Mouse (Mus musculus) cerebellum, postnatal 14 days (tissue): ENCODE measurements around the gene Hpn.

ENCODE experiments used
- DNase-seq, 2 experiments: peaks; one replicate each; pipeline ENCODE4 v3.0.0; 2021; ENCODE audit warnings: mixed read lengths in 2 of 2

Gene Hpn

DNA sequence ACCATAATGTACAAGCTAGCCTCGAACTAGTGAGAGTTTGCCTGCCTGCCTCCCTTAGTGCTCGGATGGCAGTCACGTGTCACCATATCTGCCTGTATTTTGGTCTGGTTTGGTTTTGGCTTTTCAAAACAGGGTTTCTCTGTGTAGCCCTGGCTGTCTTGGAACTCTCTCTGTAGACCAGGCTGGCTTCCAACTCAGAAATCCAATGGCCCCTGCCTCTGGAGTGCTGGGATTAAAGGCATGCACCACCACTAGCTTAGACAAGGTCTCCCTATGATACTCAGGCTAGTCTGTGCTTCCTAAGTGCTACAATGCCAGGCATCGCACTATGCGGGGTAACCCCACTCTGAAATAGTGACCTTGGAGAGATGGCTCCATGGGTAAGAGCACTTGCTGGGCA lies 5.3 kb downstream of the Hpn start:
- DNase-seq = no peak

DNA sequence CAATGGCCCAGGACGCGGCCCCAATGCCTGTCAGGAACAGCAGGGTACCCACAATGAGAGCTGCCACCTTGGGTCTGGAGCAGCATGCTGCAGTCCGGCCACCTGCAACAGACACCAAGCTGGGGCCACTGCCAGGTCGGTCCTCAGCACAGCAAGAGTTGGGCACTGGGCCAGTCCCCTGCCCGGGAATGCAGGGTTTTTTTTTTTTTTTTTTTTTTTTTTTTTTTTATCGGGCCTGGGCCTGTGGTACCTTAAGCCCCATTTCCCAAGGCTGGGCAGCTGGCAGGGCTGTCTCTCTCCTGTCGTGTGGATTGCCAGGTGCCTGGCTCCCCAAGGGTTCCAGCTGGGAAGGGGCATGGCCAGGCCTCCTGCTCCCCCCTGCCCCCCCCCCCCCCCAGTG lies 6.0 kb downstream of the Hpn start:
- peak; percentile 62 to 73 for DNase-seq

DNA sequence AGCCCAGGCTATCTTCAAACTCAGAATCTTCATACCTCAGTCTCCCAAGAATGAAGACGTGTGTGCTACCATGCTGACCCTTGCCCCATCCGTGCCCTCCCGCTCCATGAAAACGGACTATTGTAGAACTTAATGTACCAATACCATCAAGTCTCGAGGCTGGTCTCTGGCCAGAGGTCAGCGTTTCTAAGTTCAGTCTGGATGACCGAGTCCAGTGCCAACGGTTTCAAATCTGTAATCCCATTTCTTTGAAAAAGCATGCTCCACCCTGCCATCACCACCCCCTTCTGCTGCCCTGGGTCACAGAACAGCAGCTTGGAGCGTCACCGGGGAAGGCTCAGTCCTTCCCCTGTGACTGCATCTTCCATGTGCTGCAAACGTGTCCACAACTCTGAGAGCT lies 7.3 kb downstream of the Hpn start:
- no peak for DNase-seq

DNA sequence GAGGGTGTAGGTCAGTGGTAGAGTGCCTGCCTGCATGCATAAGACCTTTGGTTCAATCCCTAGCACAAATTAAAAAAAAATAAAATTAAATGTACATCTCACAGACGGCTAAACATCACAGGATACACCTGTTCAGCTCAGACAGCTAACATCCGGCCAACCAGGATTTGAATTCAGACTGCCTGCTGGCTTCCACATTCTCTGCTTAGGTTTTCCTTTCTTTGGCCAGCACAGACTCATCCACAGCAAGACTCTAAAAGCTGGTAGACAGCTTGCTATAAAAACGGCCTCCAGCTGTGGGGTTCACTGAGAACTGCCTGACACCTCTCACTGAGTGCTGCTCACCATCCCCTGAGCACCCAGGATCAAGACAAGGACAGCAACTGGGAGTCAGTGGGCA lies 8.9 kb downstream of the Hpn start:
- no peak for DNase-seq

DNA sequence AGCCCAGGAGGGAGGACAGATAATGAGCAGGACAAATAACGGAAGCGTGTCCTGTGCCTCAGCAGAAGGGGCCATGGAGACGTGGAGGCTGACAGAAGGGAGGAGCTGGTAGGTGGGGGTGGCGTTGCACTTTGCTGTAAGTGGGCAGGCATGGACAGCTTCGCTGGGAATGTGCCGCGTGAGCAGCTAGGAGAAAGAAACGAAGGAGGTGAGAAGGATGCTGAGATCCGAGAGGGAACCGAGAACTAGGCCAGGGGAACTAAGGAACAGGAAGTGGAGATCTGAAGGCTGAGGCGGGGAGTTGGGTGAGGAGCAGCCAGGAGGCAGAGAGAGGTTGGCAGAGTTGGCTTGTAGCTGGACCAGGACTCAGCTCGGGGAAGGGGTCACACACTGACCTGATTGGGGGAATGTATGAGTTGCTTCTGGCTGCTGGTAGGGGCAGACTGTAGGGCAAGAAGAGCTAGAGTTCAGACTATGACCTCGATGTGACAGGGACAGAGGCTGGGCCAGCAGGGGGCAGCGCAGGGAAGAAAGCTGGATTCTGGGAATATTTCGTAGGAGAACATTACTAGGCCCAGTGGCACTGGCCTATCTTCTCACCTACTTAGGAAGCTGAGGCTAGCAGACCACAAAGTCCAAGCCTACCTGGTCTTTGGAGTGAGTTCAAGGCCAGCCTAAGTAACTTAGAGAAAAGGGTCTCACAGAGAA lies 9.9 kb downstream of the Hpn start:
- DNase-seq = peak; percentile 66 to 79

DNA sequence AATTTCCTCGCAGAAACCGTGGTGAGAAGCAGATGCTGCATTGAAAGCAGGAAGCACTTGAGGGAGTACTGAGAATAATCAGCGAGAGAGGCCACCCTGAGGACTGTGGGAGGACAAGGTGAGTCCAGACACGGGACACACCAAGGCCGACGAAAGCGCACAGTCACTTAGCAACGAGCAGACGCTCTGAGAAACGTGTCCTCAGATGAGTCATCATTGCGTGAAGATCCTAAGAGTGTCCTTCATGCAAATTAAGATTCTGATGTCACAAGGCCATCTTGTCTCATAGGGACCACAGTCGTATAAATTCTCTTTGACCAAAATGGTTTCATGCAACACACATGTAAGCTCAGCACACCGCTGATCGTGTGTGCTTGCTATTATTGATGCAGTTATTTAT lies 14.3 kb downstream of the Hpn start:
- no peak for DNase-seq

DNA sequence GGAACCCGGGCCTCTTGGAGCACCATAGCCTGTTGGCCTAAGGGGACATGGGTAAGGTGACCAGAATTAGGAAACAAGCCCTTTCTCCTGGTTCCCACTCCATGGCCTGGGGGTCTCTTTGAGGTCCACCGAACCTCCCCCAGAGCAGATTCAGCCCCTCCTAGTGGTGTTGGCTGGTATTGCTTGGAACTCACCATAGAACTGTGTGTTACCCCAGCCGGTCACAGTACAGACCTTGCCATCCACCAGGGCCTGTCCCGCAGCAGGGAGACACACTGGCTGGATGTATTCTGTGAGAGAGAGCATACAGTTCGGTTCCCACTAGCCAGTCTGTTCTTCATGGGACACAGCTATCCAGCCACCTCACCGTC lies 15.5 kb downstream of the Hpn start:
- DNase-seq = peak in 1 of 2 experiments; percentile 51

DNA sequence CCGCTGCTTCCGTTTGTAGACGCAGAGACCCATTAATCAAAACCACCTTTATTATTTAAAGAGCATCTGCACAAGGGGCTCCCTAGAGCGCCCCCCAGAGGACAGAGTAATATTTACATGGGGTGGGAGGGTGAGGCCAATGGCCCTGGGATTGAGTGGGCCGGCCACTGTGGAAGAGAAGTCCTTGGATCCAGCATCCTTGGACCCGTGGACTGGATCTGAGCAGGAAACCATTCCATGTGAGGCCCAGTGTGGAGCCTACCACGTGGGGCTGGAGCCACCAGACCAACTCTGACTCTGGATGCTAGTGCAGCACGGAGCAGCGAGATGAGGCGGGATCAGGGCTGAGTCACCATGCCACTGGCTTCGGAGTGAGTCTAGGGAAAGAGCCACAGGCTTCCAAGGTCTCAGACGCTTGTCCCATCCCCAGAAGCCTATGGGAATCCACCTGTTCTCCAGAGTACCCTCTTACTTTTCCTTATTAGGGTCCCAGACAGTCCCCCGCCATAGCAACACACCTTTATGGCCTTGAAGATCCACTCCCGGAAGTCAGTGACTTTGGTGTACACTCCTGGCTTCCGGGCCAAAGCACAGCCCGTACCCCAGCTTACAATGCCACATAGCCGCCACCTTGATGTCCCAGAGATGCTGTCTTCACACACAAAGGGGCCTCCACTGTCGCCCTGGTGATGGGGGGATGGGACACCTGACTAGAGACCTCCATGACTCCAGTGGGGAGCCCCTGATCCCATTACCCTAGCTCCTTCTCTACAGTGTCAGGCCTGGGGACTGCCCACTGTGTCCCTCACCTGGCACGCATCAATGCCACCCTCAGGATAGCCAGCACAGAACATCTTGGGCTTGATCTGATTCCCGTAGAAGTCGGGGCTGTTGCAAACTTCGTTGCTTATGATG lies 16.1 kb downstream of the Hpn start:
- DNase-seq = peak in 1 of 2 experiments; percentile 56

DNA sequence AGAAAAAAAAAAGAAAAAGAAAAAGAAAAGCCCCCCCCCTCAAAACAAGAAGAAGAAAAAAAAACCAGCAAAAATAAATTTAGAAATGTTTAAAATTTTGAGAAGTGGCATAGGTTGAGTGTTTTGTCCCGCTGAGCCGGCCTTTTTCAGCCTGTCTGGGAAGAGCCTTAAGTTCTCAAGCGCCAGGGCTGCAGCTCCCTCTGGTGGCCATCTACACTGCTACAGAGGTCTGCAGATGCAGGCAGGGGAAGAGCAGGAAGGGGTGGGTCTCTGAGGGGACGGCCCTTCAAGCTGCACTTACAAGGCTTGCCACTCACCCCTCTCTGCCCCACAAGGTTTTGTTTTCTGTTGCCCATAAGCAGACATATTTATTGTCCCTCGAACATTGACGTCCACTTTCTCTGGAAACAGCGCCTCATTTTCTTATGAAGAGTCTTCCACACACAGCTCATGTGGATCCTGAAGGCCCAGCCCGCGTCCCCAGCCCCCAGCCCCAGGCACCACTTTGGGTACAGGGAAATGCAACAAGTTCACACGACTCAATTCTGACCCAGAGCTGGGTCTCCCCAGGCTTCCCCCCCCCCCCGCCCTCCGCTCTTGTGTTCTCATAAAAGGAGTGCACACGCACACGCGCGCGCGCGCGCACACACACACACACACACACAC lies 17.4 kb downstream of the Hpn start:
- DNase-seq = peak; percentile 95 to 97

DNA sequence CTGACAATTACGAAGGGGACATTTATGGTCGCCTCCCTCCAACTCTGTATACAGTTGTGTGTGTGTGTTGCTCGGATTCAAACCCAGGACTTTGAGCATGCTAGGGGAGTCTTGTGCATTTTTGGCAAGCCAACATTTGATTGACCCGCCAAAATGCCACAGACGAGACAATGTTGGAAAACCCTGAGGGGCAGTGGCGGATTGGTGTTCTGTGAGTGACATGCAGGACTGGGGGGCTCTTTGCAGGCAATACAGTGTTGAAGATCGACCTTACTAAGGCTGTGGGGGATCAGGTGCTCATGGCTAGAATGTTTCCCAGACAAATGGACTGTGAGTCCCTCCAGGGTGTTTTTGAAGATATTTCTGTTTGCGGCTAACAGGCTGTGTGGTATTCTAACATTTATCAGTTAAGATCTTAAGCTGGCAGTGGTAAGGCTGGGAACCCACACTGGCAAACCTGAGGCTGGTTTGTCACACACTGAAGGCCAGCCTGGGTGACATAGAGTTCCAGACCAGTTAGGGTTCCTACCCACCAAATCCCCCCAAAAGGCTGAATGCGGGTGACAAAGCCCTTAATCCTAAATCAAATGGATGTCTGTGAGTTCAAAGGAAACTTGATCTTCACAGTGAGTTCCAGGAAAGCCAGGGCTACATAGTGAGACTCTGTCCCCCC lies 18.1 kb downstream of the Hpn start:
- DNase-seq = no peak

DNA sequence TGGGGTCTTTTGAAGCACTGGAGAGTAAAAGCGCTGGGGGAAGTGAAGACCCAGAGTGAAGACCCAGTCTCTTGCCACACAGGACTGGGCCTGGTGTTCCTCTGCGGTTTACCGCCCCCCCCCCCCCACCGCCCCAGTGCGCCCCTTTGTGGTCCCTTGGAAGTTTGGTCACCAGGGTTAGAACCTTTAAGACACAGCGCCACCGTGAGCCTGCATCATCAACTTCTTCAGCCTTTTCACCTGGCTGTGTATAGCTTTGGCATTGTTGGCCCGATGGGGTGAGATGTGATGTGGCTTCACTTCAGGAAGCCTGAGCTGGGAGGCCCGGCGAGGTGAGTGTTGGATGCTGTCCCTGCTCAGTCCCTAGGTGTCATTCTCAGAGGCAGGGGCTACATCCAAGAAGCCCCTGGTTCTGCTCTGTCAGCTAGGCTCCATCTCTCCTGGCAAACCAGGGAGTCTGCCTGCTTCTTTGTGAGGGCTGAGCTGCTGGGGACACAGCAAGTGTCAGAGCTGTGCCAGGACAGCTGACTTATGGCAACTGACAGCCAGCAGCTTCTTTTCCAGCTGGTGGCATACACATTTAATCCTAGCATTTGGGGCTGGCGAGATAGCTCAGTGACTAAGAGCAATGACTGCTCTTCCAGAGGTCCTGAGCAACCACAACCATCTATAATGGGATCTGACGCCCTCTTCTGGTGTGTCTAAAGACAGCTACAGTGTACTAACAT lies 20.2 kb downstream of the Hpn start:
- DNase-seq = peak; percentile 61 to 72

DNA sequence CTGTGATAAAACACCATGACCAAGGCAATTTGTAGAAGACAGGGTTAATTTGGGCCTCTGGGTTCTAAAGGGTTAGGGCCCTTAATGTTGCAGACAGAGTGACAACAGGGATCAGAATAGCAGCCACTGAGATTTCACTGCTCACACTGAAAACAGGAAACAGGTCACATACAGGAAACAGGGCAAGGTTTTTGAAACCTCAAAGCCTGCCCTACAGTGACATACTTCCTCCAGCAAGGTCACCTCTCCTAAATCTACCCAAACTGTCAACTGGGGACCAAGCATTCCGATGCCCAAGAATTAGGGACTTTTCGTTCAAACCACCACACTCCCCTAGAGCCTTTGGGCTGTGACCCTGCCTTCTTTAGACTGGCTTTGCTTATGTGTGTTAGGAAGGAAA lies 25.4 kb downstream of the Hpn start:
- no peak for DNase-seq

DNA sequence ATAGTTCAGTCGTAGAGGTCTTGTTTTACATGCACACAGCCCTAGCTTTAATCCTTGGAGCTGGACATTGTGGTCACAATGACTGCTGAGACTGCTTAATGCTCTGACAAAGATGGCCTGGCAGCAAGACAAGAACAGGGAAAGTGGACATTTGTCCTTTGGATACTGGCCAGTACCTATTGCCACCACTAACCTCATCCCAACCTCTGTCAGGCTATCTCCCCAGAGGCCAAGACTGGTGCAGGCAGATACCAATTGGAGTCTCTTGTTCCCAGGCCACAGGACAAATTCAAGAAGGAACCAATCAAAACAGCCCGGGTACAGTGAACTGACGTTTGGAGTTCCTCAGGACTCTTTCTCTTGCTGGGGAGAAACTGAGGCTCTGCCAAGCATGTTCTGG lies 26.9 kb downstream of the Hpn start:
- DNase-seq = no peak

DNA sequence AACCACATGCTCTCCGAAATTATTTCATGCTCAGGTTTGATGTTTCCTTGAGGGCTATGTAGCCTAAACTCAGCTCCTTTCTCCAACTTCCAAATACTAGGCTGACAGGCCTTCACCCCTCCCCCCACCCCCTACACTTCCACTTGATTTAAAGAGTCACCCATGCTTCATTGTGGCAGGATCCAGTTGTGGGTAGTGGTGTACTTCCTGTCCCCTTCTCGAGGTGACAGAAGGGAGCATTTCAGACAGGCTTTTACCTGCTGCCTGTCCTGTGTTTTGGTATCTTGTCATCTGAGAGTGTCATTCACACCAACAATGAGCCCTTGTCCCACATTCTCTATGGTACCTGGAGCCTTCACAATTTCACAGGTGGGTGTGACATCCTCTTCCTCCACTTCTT lies 27.8 kb downstream of the Hpn start:
- DNase-seq = no peak

DNA sequence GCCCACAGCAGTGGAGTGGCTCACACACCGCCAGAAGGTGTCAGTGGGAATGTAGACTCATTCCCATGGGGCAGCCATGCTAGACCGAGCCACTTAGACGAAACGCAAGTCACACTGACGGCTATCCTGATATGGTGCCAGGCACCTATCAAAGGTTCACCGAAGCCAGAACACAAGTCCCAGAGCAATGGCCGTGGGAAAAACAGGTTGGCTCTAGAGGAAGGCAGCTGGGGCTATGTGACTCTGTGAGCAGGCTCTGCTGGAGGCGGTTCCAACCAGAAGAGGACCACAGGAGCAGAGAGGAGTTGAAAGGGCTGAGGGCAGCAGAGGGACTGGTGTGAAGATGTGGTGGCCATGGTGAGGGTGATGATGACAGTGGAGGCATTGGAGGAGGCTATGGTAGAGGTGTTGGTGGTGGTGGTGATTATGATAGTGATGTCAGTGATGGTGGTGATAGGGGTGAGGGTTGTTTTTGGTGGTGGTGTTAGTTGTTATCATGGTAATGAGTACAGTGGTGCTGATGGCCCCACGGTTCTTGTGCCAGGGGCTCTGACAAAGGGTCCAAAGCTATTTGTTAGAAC lies 28.8 kb downstream of the Hpn start:
- no peak for DNase-seq

DNA sequence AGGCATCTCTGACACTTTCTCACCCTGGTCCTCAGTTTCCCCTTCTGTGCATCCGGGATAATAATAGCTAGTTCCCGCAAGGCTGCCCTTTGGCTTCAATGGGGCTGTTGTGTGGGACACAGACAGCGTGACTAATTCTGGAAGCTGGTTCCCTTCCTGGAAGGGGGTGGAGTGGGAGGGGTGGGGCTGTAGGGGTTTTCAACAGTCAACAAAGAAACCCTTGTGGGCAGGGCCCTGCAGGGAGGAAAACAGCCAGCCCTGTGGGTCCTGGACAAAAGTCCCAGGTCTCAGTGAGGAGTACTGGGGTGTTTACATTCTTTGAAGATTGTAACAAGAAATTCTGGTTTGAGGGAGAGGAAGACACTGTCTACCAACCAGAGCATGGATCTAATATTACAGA lies 29.9 kb downstream of the Hpn start:
- no peak for DNase-seq

DNA sequence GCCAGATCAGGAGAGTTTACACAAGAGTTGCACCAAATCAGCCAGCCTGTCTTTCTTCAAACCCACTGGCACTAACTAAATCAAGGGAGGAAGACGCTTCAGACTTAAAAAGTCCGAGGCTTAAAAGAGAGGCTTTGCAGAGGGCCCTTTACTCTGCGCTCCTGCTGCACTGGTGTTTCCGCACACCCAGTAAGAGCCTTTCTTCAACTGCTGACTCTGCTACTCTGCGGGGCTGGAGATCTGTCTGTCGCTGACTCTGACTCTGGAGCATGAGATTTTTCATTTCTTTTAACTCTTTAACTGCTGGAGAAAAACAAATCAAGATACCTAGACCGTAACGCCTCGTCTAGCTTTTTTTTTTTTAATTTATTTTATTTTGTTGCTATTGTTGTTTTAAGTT lies 30.9 kb downstream of the Hpn start:
- DNase-seq = no peak

DNA sequence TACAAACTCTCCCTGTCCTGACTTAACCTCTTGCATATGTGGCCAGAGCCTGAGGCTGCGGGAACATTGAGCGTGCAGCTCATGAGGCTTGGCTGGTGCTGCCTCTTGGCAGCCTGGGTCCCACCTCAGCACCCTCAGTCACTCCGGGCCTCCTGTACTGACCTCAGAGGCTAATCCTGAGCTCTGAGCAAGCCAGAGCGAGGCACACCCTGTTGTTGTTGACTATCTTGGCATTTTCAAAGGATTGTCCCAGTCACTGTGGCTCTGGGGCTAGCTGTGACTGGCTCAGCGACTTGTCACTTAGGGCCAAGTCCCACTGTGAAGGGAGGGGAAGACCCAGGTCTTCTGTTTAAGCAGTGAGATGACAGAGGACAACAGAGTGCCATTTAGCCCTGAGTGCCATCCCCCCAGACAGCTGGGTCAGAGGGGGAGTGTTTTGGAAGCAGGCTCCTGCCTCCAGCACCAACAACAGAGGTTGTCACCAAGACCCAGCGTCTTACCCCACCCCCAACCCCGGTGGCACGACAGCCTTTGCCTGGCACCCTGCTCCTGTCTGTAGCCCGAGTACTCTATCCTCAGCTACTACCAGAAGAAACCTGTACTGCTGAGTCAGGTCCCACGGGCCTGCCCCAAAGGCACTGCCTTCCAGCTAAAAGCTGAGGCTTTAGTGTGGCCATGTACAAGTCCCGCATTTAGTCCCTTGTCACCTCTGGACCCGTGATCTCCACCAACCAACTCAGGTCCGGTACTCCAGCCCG lies 32.1 kb downstream of the Hpn start:
- peak; percentile 79 to 81 for DNase-seq

DNA sequence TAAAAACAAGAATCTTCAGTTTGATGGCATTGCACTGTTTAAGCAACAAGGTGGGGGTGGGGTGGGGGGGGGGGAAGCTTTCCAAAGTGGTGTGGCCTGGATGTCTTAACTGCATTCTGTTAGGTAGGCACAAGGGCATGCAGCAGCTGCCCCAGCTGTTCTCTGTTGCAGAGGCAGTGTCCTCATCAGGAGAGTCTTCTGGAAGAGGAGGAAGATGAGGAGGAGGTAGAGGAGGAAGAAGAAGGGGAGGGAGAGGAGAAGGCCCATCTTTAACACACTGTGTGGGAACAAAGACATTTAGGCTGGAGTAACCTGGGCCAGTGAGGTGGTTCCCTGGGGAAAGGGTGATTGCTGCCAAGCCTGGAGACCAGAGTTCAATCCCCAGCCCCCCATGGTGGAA lies 33.0 kb downstream of the Hpn start:
- no peak for DNase-seq

DNA sequence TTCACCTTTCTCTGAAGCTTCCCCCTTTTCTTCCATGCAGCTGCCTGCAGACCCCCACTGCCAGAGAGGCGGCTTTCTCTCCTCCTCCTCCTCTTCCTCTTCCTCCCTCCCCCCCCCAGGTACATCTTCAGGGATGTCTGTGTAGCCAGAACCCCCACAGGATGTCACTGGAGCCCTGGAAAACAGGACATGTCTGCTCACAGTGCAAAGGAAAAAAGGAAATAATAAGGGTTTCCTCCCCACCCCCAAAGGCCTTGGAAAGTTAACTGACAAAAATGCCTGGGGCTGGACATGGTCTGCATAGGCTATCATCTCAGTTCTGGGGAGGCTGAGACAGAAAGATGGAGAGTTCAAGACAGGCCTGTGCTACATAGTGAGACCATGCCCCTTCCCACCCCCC lies 34.0 kb downstream of the Hpn start:
- DNase-seq = peak in 1 of 2 experiments; percentile 64

DNA sequence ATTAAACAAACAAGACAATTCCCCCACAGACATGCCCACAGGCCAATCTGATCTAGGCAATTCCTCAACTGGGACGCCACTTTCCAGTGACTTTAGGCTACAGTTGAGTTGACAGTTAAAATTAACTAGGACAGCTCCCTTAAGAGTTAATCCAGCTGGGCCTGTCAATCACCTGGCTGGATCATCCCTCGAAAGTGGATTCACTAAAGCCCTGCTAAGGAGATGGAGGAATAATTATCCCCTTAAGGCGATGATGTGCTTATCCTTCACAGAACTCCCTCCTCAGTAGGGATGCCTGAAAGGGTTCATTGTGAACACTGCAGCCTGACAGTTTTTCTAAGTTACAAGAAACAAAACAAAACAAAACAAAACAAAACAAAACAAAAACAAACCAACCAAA lies 34.5 kb downstream of the Hpn start:
- DNase-seq = no peak
